ENCODE assay signal across 14 mouse cellular contexts in genomic region chr3:135534103-135534502, GRCm38 (mm10). TPM values are rescaled to one million over a fixed set of nuclear protein-coding genes. Genes with fewer than 3 reads are reported as not detected.
DNase-seq lines count a peak whose midpoint lies in the region; ATAC-seq and TF ChIP-seq lines count a peak whose summit lies in the region.
"Had no signal": no experiment of that assay in that cellular context is flagged by ENCODE, and none has a peak within 500 bp of the region (broad histone marks: within the 10 kb centered on the region; RNA-seq: fewer than 3 reads in every experiment).

No protein-coding gene starts in this region.

- H3K9ac ChIP-seq in hindbrain, postnatal 0 days (replicated peaks; ENCODE audit: low read length): no peak overlapping the region
- no peak overlapping the region for H3K9ac ChIP-seq in hindbrain, embryonic 12.5 days
- H3K9ac ChIP-seq in liver, postnatal 0 days (replicated peaks): no peak overlapping the region
- no peak overlapping the region for H3K9ac ChIP-seq in forebrain, embryonic 14.5 days (ENCODE audit: low read length)
- H3K9ac ChIP-seq: heart, embryonic 15.5 days; limb, embryonic 12.5 days had no signal

- DNase-seq in hindbrain, postnatal 0 days (ENCODE audit: low spot score): peak; percentile 9
- peak; percentile 81 for DNase-seq in ES-CJ7 (ENCODE audit: low read depth, low spot score)
- peak; percentile 41 for DNase-seq in brain, adult 2 months (ENCODE audit: low read depth, low spot score)
- no peak for DNase-seq in liver, postnatal 0 days
- DNase-seq in urinary bladder, adult 18-20 months (ENCODE audit: low spot score in 2 of 2): no peak
- no peak for DNase-seq in forebrain, embryonic 14.5 days (ENCODE audit: low spot score)
- no peak for DNase-seq in kidney, adult 9 months
- DNase-seq: kidney, postnatal 4 days; midbrain, embryonic 14.5 days; spleen, adult 18-20 months; thymus, postnatal 14 days had no signal

- H3K4me3 ChIP-seq in hindbrain, postnatal 0 days (ENCODE audit: low read length): no peak overlapping the region
- H3K4me3 ChIP-seq in hindbrain, embryonic 12.5 days: no peak overlapping the region
- no peak overlapping the region for H3K4me3 ChIP-seq in liver, postnatal 0 days (ENCODE audit: low read depth, low read length)
- no peak overlapping the region for H3K4me3 ChIP-seq in forebrain, embryonic 14.5 days (ENCODE audit: low read depth, low read length)
- H3K4me3 ChIP-seq: heart, embryonic 15.5 days; limb, embryonic 12.5 days had no signal

- TF ChIP-seq EP300 in liver, postnatal 0 days (IDR thresholded peaks at IDR 0.05; ENCODE audit: low read depth): no peak

- no peaks in the 10 kb centered on the region for H3K9me3 ChIP-seq in hindbrain, postnatal 0 days (ENCODE audit: low read length)
- H3K9me3 ChIP-seq in hindbrain, embryonic 12.5 days (replicated peaks): no peaks in the 10 kb centered on the region
- H3K9me3 ChIP-seq in liver, postnatal 0 days (ENCODE audit: low read length): no peaks in the 10 kb centered on the region
- H3K9me3 ChIP-seq in forebrain, embryonic 14.5 days (replicated peaks; ENCODE audit: control insufficient read depth, low read length): no peaks in the 10 kb centered on the region
- H3K9me3 ChIP-seq: heart, embryonic 15.5 days; limb, embryonic 12.5 days had no signal

- peak; percentile 30 for TF ChIP-seq CTCF in hindbrain, postnatal 0 days (IDR thresholded peaks at IDR 0.05; ENCODE audit: low read depth)
- peak; percentile 51 for TF ChIP-seq CTCF in liver, postnatal 0 days (IDR thresholded peaks at IDR 0.05; ENCODE audit: low read depth)

- no peaks in the 10 kb centered on the region for H3K36me3 ChIP-seq in hindbrain, postnatal 0 days (ENCODE audit: insufficient read depth, low read length)
- no peaks in the 10 kb centered on the region for H3K36me3 ChIP-seq in hindbrain, embryonic 12.5 days
- no peaks in the 10 kb centered on the region for H3K36me3 ChIP-seq in liver, postnatal 0 days (replicated peaks; ENCODE audit: insufficient read depth, low read length)
- H3K36me3 ChIP-seq in forebrain, embryonic 14.5 days (ENCODE audit: control insufficient read depth, insufficient read depth, low read length): no peaks in the 10 kb centered on the region
- H3K36me3 ChIP-seq: heart, embryonic 15.5 days; limb, embryonic 12.5 days had no signal

- 81% methylated on average over 4 of the region's 5 CpGs for WGBS in hindbrain, postnatal 0 days
- 82% methylated on average over 4 of the region's 5 CpGs for WGBS in hindbrain, embryonic 12.5 days
- 57% methylated on average over 4 of the region's 5 CpGs for WGBS in liver, postnatal 0 days (ENCODE audit: insufficient replicate concordance)
- WGBS in forebrain, embryonic 14.5 days: 88% methylated on average over 4 of the region's 5 CpGs

- no peak overlapping the region for H3K4me2 ChIP-seq in hindbrain, postnatal 0 days (ENCODE audit: low read depth, low read length)
- no peak overlapping the region for H3K4me2 ChIP-seq in hindbrain, embryonic 12.5 days (replicated peaks)
- H3K4me2 ChIP-seq in liver, postnatal 0 days (ENCODE audit: low read depth, low read length): no peak overlapping the region
- no peak overlapping the region for H3K4me2 ChIP-seq in forebrain, embryonic 14.5 days (ENCODE audit: low read length)
- H3K4me2 ChIP-seq: heart, embryonic 15.5 days; limb, embryonic 12.5 days had no signal

- H3K4me1 ChIP-seq in hindbrain, postnatal 0 days (ENCODE audit: insufficient read depth, low read length): no peaks in the 10 kb centered on the region
- no peaks in the 10 kb centered on the region for H3K4me1 ChIP-seq in hindbrain, embryonic 12.5 days
- H3K4me1 ChIP-seq in liver, postnatal 0 days (ENCODE audit: insufficient read depth): no peaks in the 10 kb centered on the region
- no peaks in the 10 kb centered on the region for H3K4me1 ChIP-seq in forebrain, embryonic 14.5 days (ENCODE audit: control insufficient read depth, insufficient read depth, low read length)
- H3K4me1 ChIP-seq: heart, embryonic 15.5 days; limb, embryonic 12.5 days had no signal

- no peak for ATAC-seq in hindbrain, postnatal 0 days
- ATAC-seq in hindbrain, embryonic 12.5 days (ENCODE audit: low FRiP score): no peak
- ATAC-seq in liver, postnatal 0 days: peak; percentile 51; the same call in 1 of the 2 replicates
- ATAC-seq in forebrain, embryonic 14.5 days: no peak

- no peaks in the 10 kb centered on the region for H3K27me3 ChIP-seq in hindbrain, postnatal 0 days (ENCODE audit: insufficient read depth, low read length)
- no peaks in the 10 kb centered on the region for H3K27me3 ChIP-seq in hindbrain, embryonic 12.5 days
- H3K27me3 ChIP-seq in liver, postnatal 0 days (ENCODE audit: insufficient read depth, low read length): no peaks in the 10 kb centered on the region
- H3K27me3 ChIP-seq in forebrain, embryonic 14.5 days (replicated peaks; ENCODE audit: control insufficient read depth, insufficient read depth, low read length): no peaks in the 10 kb centered on the region
- H3K27me3 ChIP-seq: heart, embryonic 15.5 days; limb, embryonic 12.5 days had no signal

- H3K27ac ChIP-seq in hindbrain, postnatal 0 days: no peak overlapping the region
- H3K27ac ChIP-seq in hindbrain, embryonic 12.5 days: no peak overlapping the region
- H3K27ac ChIP-seq in liver, postnatal 0 days (ENCODE audit: low read depth): no peak overlapping the region
- H3K27ac ChIP-seq in forebrain, embryonic 14.5 days (ENCODE audit: low read depth, low read length): no peak overlapping the region
- H3K27ac ChIP-seq: heart, embryonic 15.5 days; limb, embryonic 12.5 days had no signal

RNA-seq across cellular contexts. Expression of gene Manba, which starts 48.7 kb away (rescaled TPM):
- total RNA-seq in hindbrain, postnatal 0 days (2014; rRNA removed): 10.2 and 10.7 TPM in 2 replicates
- 7.0 and 7.7 TPM in 2 replicates for polyA plus RNA-seq in hindbrain, postnatal 0 days (2015; fragmentation: Nextera tagmentation; extraction: Ambion mirVana)
- 5.7 and 6.1 TPM in 2 replicates for polyA plus RNA-seq in hindbrain, embryonic 12.5 days (2016; fragmentation: Nextera tagmentation; extraction: Ambion mirVana)
- polyA plus RNA-seq in liver, postnatal 0 days (2015; fragmentation: Nextera tagmentation; extraction: Ambion mirVana): 7.3 and 8.0 TPM in 2 replicates
- 4.1 and 4.4 TPM in 2 replicates for polyA plus RNA-seq in forebrain, embryonic 14.5 days (2014; fragmentation: Nextera tagmentation; extraction: Ambion mirVana)

Comparison
In these comparisons a context has a peak if more than half of its experiments do, and no peak if none do; other contexts are left out.
1. DNase-seq: peak in hindbrain, postnatal 0 days (single experiment), ES-CJ7 (single experiment) and brain, adult 2 months (single experiment); none in liver, postnatal 0 days (single experiment), urinary bladder, adult 18-20 months (0 of 2), forebrain, embryonic 14.5 days (single experiment) and kidney, adult 9 months (single experiment).